Mouse (Mus musculus) cerebellum, adult 2 months (tissue): Measurements from ENCODE around the gene Pogk.

Experiments
- CTCF ChIP-seq: fragments of 200-500 bp; IDR thresholded peaks from 2 replicates; pipeline ENCODE4 v1.5.1; 2011; ENCODE audit warnings: low read depth, mild to moderate bottlenecking, control low read depth, low read length, moderate library complexity, borderline replicate concordance; ENCODE audit not compliant: insufficient read depth
- POLR2A ChIP-seq: fragments of 200-500 bp; IDR thresholded peaks from 2 replicates; pipeline ENCODE4 v1.6.1; 2011; ENCODE audit warnings: low read length, control low read depth, borderline replicate concordance; ENCODE audit not compliant: insufficient read depth

GRCm38 (mm10) chr1:166342539-166342938, 67.1 kb downstream of the Pogk start:
- TF ChIP-seq POLR2A = no peak
- TF ChIP-seq CTCF = no peak
